Mouse (Mus musculus) G1E (cell line): ENCODE results near the gene S100a3.

Source experiments
- CTCF ChIP-seq: IDR thresholded peaks from 2 replicates; pipeline ENCODE4 v1.5.1; 2012; ENCODE audit warnings: low read depth, low read length, inconsistent platforms, mixed read lengths
- GATA1 ChIP-seq: IDR thresholded peaks from 2 replicates; pipeline ENCODE4 v1.6.1; 2012; ENCODE audit warnings: borderline replicate concordance, low read length, inconsistent platforms, mixed read lengths
- TAL1 ChIP-seq: conservative IDR thresholded peaks from 2 replicates; pipeline ENCODE4 v1.6.1; 2012; ENCODE audit warnings: low read depth, low read length, inconsistent platforms, mixed read lengths

- TF ChIP-seq TAL1, result no peak
- no peak for TF ChIP-seq CTCF
- no peak for TF ChIP-seq GATA1
Measured at GRCm38 (mm10) chr3:90527291-90527873, 33.0 kb upstream of the S100a3 start.
